Comparison of ENCODE assay signal across 18 mouse cellular contexts in the genomic region with DNA sequence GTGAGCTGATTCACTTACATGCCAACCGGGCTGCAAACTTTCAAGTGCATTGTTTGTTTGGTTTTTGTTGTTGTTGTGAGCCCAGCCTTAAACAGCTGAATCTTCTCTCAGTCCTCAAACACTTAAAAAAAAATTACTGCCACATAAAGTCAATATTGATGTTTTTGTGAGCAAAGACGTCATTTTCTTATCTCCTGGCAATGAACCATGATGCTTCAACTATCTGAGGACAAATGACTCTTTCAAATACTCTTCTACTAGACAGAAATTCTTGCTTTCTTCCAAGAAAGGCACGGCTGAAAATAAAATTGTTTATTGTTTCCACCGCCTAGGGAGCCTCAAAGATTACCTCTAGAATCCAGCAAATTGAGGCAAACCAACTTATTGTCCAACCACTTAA. TPM values are rescaled to one million over a fixed set of nuclear protein-coding genes. Genes with fewer than 3 reads are reported as not detected.
"Had no signal": no experiment of that assay in that cellular context is flagged by ENCODE, and none has a peak within 500 bp of the region (broad histone marks: within the 10 kb centered on the region; RNA-seq: fewer than 3 reads in every experiment).

No protein-coding gene starts in this region.

- H3K27ac ChIP-seq: liver, embryonic 14.5 days; midbrain, embryonic 10.5 days; midbrain, embryonic 12.5 days; neural tube, embryonic 13.5 days; neural tube, embryonic 15.5 days had no signal

- H3K36me3 ChIP-seq: midbrain, embryonic 10.5 days; midbrain, embryonic 12.5 days; neural tube, embryonic 13.5 days; neural tube, embryonic 15.5 days had no signal

- H3K4me1 ChIP-seq: midbrain, embryonic 10.5 days; midbrain, embryonic 12.5 days; neural tube, embryonic 13.5 days; neural tube, embryonic 15.5 days had no signal

- H3K9me3 ChIP-seq: midbrain, embryonic 10.5 days; midbrain, embryonic 12.5 days; neural tube, embryonic 13.5 days; neural tube, embryonic 15.5 days had no signal

- H3K9ac ChIP-seq: liver, embryonic 14.5 days; midbrain, embryonic 12.5 days; neural tube, embryonic 13.5 days; neural tube, embryonic 15.5 days had no signal

- DNase-seq: lung, adult 2 months; midbrain, embryonic 14.5 days; retina, postnatal 1 day; right cerebral cortex, adult 18-20 months; right cerebral cortex, postnatal 25 days; right cerebral cortex, postnatal 4 days; spleen, adult 18-20 months; thymus, adult 18-20 months; thymus, postnatal 36 days had no signal

- ATAC-seq: midbrain, embryonic 16.5 days had no signal

- H3K4me2 ChIP-seq: midbrain, embryonic 12.5 days; neural tube, embryonic 13.5 days; neural tube, embryonic 15.5 days had no signal

- H3K27me3 ChIP-seq: midbrain, embryonic 12.5 days; neural tube, embryonic 13.5 days; neural tube, embryonic 15.5 days had no signal

- H3K4me3 ChIP-seq: midbrain, embryonic 10.5 days; midbrain, embryonic 12.5 days; myocyte; neural tube, embryonic 13.5 days; neural tube, embryonic 15.5 days had no signal

RNA-seq across cellular contexts. Expression of a gene that starts 24.5 kb away (rescaled TPM):
- total RNA-seq: megakaryocyte, adult 5-6 weeks had no signal
- polyA plus RNA-seq: liver, embryonic 16.5 days had no signal
